8 mouse cellular contexts compared by ENCODE assay signal in the genomic region with DNA sequence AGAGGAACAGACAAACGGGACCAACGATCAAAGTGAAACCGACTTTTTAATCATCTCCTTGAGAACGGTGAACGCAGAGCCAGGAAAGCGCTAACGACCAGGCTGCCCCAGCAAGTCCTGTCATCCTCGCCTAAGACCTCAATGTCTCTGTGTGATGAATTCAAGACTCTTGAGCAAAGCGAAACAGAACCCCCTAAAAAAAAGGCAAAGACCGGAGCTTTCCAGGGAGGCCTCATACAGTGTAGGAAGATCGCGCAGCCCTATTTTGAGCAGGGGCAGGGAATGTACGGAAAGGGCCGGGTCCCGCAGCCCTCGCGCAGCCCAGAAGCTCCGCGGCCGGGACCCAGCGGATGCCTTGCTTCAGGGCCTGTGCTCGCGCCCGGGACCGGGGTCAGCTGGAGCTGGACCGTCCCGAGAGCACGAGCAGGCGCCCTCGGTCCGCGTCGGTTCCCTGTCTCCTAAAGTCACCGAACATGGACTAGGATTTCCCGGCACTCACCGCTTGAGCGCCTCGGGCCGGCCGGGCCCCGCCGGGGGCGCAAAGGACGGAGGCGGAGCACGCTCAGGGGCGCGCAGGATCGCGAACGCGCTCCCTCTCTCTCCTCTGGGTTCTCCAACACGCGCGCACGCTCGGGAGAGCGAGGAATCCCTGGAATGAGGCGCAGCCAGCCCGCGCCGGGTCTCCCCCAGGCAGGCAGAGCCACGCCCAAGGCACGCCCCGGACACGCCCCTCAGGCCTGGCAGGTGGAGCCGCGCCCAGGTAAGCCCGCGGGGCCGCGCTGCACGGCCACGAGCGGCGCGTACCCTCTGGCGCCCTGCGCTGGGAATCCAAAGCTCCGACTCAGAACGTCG. TPM values are rescaled to one million over a fixed set of nuclear protein-coding genes. Genes with fewer than 3 reads are reported as not detected.
DNase-seq lines count a peak whose midpoint lies in the region; ATAC-seq and TF ChIP-seq lines count a peak whose summit lies in the region.

No protein-coding gene starts in this region.

- no peaks in the 10 kb centered on the region for H3K27me3 ChIP-seq in forebrain, postnatal 0 days (ENCODE audit: insufficient read depth, low read length)
- peaks cover 36% of the 10 kb centered on the region for H3K27me3 ChIP-seq in liver, postnatal 0 days (ENCODE audit: insufficient read depth, low read length)

- TF ChIP-seq CTCF in forebrain, postnatal 0 days (IDR thresholded peaks at IDR 0.05; ENCODE audit: low read depth) = no peak
- TF ChIP-seq CTCF in liver, postnatal 0 days (IDR thresholded peaks at IDR 0.05; ENCODE audit: low read depth) = no peak

- no peaks in the 10 kb centered on the region for H3K9me3 ChIP-seq in ES-E14 (ENCODE audit: control insufficient read depth, insufficient read depth, low read depth, low read length)
- H3K9me3 ChIP-seq in forebrain, postnatal 0 days (ENCODE audit: low read length) = no peaks in the 10 kb centered on the region
- H3K9me3 ChIP-seq in liver, postnatal 0 days (ENCODE audit: low read length) = no peaks in the 10 kb centered on the region

- peak; percentile 84 for DNase-seq in ES-E14 (ENCODE audit: low read depth, low spot score)
- DNase-seq in cerebellum, adult 11 months = peak; percentile 90
- DNase-seq in forebrain, postnatal 0 days = peak; percentile 90
- peak; percentile 58 to 68 for DNase-seq in heart, postnatal 36 days
- peak; percentile 89 to 90 for DNase-seq in layer of hippocampus, adult 18-20 months (ENCODE audit: low spot score in 2 of 2)
- peak; percentile 76 for DNase-seq in liver, postnatal 0 days
- peak; percentile 59 for DNase-seq in ovary, postnatal 10 days (ENCODE audit: low spot score)
- peak; percentile 33 for DNase-seq in thymus, postnatal 25 days

- H3K9ac ChIP-seq in ES-E14 (ENCODE audit: insufficient read depth, low read depth, low read length, poor library complexity, severe bottlenecking) = peak overlapping the region; percentile 79
- H3K9ac ChIP-seq in forebrain, postnatal 0 days = peak overlapping the region; percentile 73
- H3K9ac ChIP-seq in liver, postnatal 0 days (replicated peaks) = peak overlapping the region; percentile 45

- peak; percentile 87 for ATAC-seq in forebrain, postnatal 0 days
- ATAC-seq in liver, postnatal 0 days = peak; percentile 83

- H3K36me3 ChIP-seq in ES-E14 (ENCODE audit: control insufficient read depth, insufficient read depth, low read length, poor library complexity, severe bottlenecking) = no peaks in the 10 kb centered on the region
- H3K36me3 ChIP-seq in forebrain, postnatal 0 days (ENCODE audit: insufficient read depth) = no peaks in the 10 kb centered on the region
- no peaks in the 10 kb centered on the region for H3K36me3 ChIP-seq in liver, postnatal 0 days (replicated peaks; ENCODE audit: insufficient read depth, low read length)

- H3K4me1 ChIP-seq in ES-E14 (ENCODE audit: control insufficient read depth in 2 of 2, insufficient read depth in 2 of 2, low read length in 2 of 2, poor library complexity in 1 of 2) = 0 out of 4 replicates have a peak, but pooled peaks cover 0 to 3% of the 10 kb centered on the region in 2 experiments
- H3K4me1 ChIP-seq in forebrain, postnatal 0 days (ENCODE audit: insufficient read depth) = peaks cover 7% of the 10 kb centered on the region; the same call in 1 of the 2 replicates
- H3K4me1 ChIP-seq in liver, postnatal 0 days (ENCODE audit: insufficient read depth) = peaks cover 12% of the 10 kb centered on the region

- H3K27ac ChIP-seq in ES-E14 (ENCODE audit: insufficient read depth, low read depth, low read length, poor library complexity, severe bottlenecking) = no peak overlapping the region
- peak overlapping the region; percentile 83 for H3K27ac ChIP-seq in forebrain, postnatal 0 days (ENCODE audit: low read depth, low read length)
- no peak overlapping the region for H3K27ac ChIP-seq in liver, postnatal 0 days (ENCODE audit: low read depth)

- in situ Hi-C loops in ES-E14 (cut with MboI; ENCODE audit: low sequenced_read_pairs in 2 of 2, unreplicated experiment in 2 of 2) = no loop called here

- intact Hi-C loops in heart, postnatal 36 days (cut with DNase I) = no loop called here

- H3K4me3 ChIP-seq in ES-E14 (ENCODE audit: insufficient read depth in 1 of 2, low read depth in 1 of 2, low read length in 2 of 2, poor library complexity in 1 of 2, severe bottlenecking in 1 of 2) = peak overlapping the region; percentile 72 to 90
- H3K4me3 ChIP-seq in forebrain, postnatal 0 days (ENCODE audit: low read depth, low read length) = peak overlapping the region; percentile 59
- H3K4me3 ChIP-seq in liver, postnatal 0 days (ENCODE audit: low read depth, low read length) = peak overlapping the region; percentile 55

- peak overlapping the region; percentile 97 for H3K4me2 ChIP-seq in forebrain, postnatal 0 days (ENCODE audit: low read depth)
- peak overlapping the region; percentile 95 for H3K4me2 ChIP-seq in liver, postnatal 0 days (ENCODE audit: low read depth, low read length)

- TF ChIP-seq EP300 in liver, postnatal 0 days (IDR thresholded peaks at IDR 0.05; ENCODE audit: low read depth) = no peak

- WGBS in forebrain, postnatal 0 days = under 1% methylated on average over 71 of the region's 82 CpGs
- WGBS in liver, postnatal 0 days (ENCODE audit: insufficient replicate concordance) = under 1% methylated on average over 57 of the region's 82 CpGs

TF ChIP-seq in ES-E14, 5 proteins besides CTCF, POLR2A, EP300 and RAD21:
- TF ChIP-seq ZNF384 (IDR thresholded peaks at IDR 0.05; ENCODE audit: low read depth, low read length) = no peak
- no peak for TF ChIP-seq CHD2 (IDR thresholded peaks at IDR 0.05; ENCODE audit: low read depth, low read length)
- TF ChIP-seq ZC3H11A (IDR thresholded peaks at IDR 0.05; ENCODE audit: borderline replicate concordance, low read depth, low read length) = no peak
- TF ChIP-seq HCFC1 (IDR thresholded peaks at IDR 0.05; ENCODE audit: borderline replicate concordance, insufficient read depth, low read length) = no peak; the same call in 1 of the 2 replicates
- TF ChIP-seq MAFK (IDR thresholded peaks at IDR 0.05; ENCODE audit: insufficient read depth, low read depth, low read length) = no peak

RNA-seq across cellular contexts. Expression of a gene that starts 1.2 kb away (rescaled TPM):
- total RNA-seq in ES-E14 (2012; rRNA removed) = 17.1 and 25.5 TPM in 2 replicates
- total RNA-seq in forebrain, postnatal 0 days (2014; rRNA removed) = 59.2 and 72.0 TPM in 2 replicates
- polyA plus RNA-seq in forebrain, postnatal 0 days (2015; fragmentation: Nextera tagmentation; extraction: Ambion mirVana) = 51.8 and 58.0 TPM in 2 replicates
- 10 to 100 TPM; 20.6 to 23.1 TPM for total RNA-seq in heart, postnatal 36 days (2021)
- total RNA-seq in layer of hippocampus, adult 18-20 months (2021) = 10 to 100 TPM; 46.9 to 49.2 TPM
- polyA plus RNA-seq in liver, postnatal 0 days (2015; fragmentation: Nextera tagmentation; extraction: Ambion mirVana) = 11.9 and 14.7 TPM in 2 replicates

Comparison
In these comparisons a context has a peak if more than half of its experiments do, and no peak if none do; other contexts are left out.
1. DNase-seq: peak in every context shown above with its lines; median percentile 90 in cerebellum, adult 11 months; 90 in forebrain, postnatal 0 days; 90 in layer of hippocampus, adult 18-20 months; 84 in ES-E14; 76 in liver, postnatal 0 days; 63 in heart, postnatal 36 days; 59 in ovary, postnatal 10 days; 33 in thymus, postnatal 25 days.